Mouse (Mus musculus) testis, postnatal 14 days (tissue): ENCODE measurements around the gene Os9.
"Not testable (repeated sequence)": the region's sequence is repeated elsewhere in the genome, so short reads cannot be mapped to it uniquely, and the experiment has no call there.

Experiments used
- DNase-seq: peaks from one replicate; pipeline ENCODE4 v3.0.0; 2021; ENCODE audit warnings: low spot score

Gene Os9

GRCm38 (mm10) chr10:127144536-127144935 is 23.6 kb upstream of the Os9 start:
- no peak for DNase-seq

- DNase-seq = no peak
These were observed 22.3 kb upstream of the Os9 start for GRCm38 (mm10) chr10:127143228-127143627.

DNA sequence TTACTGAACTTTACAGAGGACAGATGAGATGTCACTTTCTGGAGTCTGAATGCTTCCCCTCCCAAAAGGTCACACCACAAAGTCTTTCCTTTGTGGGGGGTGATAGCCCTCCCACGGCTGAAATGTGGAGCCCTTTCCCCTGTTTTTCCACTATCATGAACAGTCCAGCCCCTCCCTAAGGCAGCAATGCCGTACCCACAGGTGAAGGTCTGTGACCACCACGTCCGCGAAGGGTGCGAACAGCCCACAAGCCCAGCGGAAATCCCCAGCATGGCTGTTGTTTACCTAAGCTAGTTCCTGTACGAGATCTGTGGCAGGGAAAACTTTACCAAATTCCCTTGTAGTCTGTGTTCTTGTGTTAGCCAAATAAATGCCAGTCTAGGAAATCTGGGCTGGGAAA is 20.6 kb upstream of the Os9 start:
- DNase-seq = no peak

GRCm38 (mm10) chr10:127140971-127141370 is 20.0 kb upstream of the Os9 start:
- DNase-seq = no peak

- DNase-seq = no peak
These were observed 17.6 kb upstream of the Os9 start for GRCm38 (mm10) chr10:127138328-127139141.

GRCm38 (mm10) chr10:127137896-127138295 is 17.0 kb upstream of the Os9 start:
- DNase-seq = no peak

GRCm38 (mm10) chr10:127136510-127136909 is 15.6 kb upstream of the Os9 start:
- no peak for DNase-seq

DNA sequence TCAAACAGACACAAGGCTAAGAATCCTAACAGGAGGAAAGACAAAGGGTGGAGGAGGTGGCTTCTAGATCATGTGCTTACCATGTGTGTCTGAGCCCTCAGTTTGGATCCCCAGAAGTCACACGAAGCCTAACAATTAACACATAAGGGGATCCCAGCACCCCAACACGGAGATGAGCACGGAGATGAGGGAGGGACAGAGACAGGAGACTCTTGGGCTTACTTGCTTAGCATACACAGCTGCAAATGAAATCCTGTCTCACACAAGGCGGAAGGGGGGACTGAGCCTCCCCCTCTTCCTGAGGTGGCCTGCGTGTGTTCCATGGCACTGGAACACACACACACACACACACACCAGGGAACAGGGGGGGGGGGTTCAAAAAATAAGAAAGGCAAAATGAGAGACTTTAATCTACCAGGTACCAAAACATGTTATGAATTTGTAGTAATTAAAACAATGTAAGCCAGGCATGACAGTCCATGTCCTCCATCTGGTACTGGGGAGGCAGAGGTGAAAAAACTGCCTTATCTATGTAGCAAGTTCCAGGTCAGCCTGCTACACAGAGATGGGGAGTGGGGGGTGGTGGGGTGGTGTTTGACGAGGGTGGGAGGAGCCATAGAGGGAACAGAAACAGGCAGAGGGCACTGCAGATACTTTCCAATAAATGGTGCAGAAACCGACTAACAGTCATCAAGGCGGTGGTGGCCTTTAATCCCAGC is 14.3 kb upstream of the Os9 start:
- DNase-seq = no peak

DNA sequence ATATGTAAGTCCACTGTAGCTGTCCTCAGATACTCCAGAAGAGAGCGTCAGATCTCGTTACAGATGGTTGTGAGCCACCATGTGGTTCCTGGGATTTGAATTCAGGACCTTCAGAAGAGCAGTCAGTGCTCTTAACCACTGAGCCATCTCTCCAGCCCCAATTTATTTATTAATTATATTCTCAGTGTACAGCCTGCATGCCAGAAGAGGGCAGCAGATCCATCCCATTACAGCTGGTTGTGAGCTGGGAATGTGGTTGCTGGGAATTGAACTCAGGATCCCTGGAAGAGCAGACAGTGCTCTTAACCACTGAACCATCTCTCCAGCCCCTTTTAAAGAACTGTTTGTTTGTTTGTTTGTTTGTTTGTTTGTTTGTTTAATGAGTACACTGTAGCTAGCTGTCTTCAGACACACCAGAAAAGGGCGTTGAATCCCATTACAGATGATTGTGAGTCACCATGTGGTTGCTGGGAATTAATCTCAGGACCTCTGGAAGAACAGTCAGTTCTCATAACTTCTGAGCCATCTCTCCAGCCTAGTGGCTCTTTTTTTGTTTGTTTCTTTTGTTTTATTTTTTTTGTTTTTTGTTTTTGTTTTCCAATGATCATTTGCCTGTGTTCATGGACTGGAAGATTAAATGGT is 13.6 kb upstream of the Os9 start:
- not testable (repeated sequence) for DNase-seq

DNA sequence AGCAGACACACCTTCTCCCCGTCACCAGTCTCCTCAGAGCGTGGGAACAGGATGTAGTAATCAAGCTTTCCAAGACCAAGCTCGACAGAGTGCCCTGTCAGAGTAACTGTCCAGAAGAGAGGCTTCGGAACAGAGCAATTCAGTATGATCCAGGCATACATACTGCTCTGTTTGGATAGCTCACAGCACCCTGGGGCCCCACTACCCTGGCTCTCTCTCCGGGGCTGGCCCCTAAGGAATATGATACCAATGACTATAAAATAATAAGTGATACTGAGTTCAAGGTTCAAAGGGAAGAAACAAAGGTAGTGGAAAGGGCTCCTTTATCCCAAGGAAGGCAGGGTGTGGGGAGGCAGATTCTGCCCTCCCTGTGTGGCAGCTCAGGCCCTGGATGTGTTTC is 11.5 kb upstream of the Os9 start:
- no peak for DNase-seq

DNA sequence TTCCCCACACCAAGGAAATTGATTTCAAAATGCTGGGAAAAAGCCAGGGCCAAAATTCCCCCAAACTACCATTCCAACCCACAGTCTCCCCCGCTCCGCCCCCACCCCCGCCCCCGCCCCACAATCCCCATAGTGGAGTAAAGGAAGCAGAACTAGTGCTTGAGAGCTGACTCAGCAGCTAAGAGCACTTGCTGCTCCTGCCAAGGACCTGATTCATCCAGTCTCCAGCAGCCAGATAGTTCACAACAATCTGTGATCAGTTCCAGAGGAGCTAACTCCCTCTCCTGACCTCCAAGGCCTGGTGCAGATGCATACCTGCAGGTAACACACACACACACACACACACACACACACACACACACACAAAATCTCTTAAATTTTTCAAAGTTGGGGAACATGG is 8.5 kb upstream of the Os9 start:
- peak; percentile 43 for DNase-seq

GRCm38 (mm10) chr10:127127711-127128279 is 6.9 kb upstream of the Os9 start:
- peak; percentile 40 for DNase-seq

- no peak for DNase-seq
These were observed 5.6 kb upstream of the Os9 start for GRCm38 (mm10) chr10:127126579-127126978.

DNA sequence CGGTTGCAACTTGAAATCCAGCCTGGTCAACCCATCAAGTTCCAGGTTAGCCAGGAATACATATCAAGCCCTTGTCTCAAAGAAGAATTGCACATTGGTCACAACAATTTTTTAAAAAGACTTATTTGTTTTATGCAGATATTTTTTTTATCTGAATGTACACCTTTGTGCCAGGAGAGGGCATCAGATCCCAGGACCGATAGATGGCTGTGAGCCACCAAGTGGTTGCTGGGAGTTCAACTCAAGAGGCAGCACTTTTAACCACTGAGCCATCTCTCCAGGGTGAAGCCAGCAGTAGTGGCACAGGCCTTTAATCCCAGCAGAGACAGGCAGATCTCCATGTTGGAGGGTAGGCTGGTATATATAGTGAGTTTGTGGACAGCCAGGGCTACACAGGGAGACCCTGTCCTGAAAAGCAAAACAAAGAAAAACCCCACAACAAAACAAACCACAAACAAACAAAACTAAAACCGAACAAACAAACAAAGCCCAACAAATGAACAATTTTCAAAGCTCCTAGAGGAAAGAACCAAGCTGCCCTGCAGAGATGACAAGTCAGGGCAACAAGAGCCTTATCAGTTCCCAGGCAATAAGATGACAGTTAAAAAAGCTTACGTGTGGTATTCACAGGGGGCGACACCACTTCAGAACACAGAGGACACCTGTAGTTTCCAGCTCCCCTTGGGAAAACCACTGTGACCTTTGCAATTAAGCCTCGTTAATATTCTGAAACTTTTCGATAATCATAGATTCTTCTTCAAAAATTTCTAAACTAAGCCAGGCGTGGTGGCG is 4.5 kb upstream of the Os9 start:
- DNase-seq = no peak

DNA sequence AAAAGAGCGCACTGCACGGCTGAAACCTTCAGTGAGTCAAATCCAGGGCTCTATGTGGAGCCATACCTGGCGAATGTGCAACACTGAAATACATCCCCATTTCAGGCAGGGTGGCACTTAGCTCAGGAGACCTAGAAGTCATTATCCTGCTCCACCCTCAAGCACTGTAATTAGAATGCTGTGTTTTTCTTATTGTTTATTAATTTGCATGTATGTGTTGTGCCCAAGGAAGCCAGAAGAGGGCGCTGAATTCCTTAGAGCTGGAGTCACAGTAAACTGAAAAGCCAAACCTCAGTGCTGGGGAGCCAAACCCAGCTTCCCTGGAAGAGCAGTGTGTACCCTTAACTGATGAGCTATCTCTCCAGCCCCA is 2.5 kb upstream of the Os9 start:
- DNase-seq = peak; percentile 39

- DNase-seq = no peak
These were observed 2.0 kb upstream of the Os9 start for GRCm38 (mm10) chr10:127122784-127123435.

DNA sequence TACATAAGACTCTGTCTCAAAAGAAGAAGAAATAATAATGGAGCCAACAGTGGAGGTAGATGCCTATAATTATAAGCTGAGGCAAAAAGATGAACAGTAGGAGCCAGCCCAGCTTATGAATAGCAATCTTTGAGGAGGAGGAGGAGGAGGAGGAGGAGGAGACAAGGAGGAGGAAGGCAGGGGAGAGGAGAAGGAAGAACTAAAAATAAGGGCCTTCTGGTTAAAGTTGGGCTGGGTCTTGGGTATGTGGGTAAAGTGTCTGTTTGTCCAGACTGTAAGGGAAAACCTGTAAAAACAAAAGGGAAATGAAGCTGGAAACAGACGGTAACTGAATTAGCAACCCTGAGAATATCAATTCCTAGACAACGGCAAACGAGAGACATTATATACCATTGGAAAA is 1.1 kb upstream of the Os9 start:
- no peak for DNase-seq

- DNase-seq = no peak
These were observed 448 bp downstream of the Os9 start for GRCm38 (mm10) chr10:127120301-127121065.

- no peak for DNase-seq
These were observed 1.7 kb downstream of the Os9 start for GRCm38 (mm10) chr10:127119229-127119628.

DNA sequence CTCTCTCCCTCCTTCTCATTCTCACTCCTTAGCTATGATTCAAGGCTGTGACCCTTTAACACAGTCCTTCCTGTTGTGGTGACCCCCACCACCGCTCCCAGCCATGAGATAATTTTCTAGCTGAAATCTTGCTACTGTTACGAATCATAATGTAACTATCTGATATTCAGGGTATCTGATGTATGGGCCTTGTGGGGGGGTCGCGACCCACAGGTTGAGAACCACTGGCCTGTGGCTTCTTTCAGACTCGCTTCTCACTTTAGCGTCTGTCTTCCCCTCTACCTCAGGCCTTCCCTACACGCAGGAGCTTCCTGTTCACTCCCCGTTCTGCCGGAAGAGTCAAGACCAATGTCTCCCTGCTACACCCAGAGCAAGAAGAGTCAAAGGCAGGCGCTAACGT is 2.5 kb downstream of the Os9 start:
- DNase-seq = no peak

- no peak for DNase-seq
These were observed 5.9 kb downstream of the Os9 start for GRCm38 (mm10) chr10:127115068-127115467.
